Mouse (Mus musculus): ENCODE measurements around the gene Vat1l.

The Vat1l gene

DNA sequence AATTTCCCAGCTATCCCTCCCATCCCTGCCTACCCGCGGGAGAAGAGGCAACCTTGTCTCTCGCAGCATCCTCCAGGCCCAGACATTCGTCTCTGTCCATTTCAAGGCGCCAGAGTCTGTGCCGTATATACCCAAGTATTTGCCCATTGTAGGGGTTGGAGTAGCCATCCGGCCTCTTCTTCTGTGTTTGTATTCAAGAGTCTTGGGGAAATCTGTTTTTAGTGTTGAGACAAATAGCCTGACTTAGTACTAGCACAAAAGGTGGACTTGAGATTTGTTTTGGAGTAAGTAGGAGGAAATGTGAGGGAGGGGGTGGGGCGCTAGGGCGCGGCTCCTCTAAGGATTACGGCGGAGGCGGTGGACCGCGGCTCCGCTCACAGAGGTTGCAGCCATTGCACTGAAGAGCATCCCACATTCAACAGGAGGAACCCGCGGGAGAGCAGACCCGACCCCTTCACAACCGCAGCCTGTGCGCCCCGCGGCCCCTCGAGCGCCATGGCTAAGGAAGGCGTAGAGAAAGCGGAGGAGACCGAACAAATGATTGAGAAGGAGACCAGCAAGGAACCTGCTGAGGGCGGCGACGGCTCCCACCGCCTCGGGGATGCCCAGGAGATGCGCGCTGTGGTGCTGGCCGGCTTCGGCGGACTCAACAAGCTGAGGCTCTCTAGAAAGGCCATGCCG lies at the start of gene Vat1l:
Gene Vat1l (plus strand): TSS at position 392 of the 681 bp plus-strand sequence.
- DNase-seq, result peak; percentile 14

DNA sequence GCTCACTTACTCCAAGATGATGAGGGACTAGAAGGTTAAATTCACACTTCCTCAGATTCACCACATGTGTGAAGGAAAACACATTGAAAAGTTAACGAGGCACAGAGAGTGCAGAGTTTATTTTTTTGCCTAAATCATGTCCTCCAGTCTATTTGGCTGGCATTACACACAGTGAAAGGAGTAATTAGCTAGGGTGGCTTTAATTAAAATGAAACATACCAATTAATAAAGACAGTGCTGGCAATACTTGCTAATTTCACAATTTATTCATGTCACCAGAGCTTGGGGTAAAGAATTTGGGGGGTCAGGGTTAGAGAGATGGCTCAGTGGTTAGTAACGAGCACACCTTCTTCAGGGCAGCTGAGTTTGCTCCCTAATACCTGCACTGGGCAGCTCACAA lies 46.8 kb upstream of the Vat1l start:
- no peak for DNase-seq

DNA sequence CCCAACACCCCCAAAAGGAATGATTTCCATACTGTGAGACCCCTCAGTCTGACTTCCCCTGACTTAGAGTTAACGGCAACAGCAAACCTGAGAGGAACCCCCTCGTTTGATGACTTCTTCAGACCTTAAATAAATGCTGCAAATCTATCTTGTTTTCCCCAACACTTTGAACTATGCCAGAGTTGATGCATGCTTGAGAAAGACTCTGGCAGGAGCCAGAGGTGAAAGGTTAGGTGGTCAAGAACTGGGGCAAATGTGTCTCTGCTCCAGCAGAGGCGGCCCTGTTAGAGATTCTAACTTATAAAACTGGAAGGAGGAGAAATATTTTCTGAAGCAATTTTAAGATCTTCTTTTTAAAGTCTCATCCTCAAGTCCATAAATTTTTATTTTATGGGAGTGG lies 45.7 kb upstream of the Vat1l start:
- no peak for DNase-seq

DNA sequence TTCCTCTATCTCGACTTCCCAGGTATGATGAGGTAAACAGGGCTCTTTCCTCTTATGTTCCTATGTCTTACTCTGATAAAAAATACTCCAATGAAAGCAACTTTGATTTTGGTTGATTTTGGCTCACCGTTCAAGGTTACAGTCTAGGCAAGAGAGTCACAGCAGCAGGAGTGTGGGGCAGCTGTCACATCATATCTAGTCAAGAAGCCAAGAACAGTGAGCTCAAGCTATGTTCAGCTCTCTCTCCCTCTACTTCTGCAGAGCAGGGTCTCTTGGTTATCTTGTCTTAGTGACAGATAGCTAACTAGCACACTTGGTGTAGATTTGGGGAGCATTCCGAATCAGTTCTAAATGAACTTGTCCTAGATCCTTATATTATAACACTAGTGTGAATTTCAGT lies 41.5 kb upstream of the Vat1l start:
- no peak for DNase-seq

DNA sequence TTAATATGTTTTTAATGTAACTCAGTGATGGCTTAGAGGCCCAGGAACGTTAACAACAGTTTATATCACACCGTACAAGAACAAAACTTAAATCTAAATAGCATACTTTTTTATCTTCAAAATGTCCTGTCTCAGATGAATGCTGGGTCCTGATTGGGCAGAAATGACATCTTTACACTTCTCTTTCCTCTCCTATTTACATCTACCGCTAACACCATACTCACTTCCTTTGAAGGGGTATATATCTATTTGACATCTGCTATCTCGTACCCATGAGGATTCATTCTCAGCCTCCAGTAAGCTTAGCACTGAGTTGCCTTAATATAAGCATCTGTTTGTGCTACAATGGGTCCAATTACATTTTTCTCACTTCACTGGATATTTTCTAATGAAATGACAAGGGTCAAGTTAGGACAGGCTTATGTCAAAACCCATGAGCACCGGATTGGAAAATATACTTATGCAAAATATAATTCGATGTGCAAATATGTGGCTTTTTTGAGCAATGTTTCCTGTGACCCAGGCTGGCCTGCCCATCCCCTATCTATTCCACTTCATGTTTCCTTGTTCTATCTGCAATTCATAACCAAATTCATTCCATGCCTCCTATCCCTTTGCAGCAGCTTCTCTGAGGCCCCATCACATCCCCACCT lies 40.8 kb upstream of the Vat1l start:
- no peak for DNase-seq

DNA sequence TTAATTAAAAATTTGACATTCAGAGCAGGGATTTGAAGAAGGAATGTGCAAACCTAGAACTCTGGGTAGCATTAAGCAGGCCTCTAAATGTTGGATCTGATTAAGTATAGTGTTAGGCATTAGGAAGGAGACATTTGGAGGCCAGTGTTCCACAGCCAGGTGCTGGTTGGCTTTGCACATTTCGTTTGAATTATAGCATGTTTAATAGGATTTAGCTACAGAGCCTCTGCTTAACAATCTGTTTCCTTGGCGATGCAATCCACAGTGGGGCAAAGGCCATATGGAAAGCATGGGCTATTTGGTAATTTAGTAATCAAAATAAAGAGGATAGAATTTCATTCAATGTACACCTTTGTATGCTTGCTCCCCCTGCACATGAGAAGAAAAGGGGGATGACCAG lies 39.7 kb upstream of the Vat1l start:
- DNase-seq, result no peak

DNA sequence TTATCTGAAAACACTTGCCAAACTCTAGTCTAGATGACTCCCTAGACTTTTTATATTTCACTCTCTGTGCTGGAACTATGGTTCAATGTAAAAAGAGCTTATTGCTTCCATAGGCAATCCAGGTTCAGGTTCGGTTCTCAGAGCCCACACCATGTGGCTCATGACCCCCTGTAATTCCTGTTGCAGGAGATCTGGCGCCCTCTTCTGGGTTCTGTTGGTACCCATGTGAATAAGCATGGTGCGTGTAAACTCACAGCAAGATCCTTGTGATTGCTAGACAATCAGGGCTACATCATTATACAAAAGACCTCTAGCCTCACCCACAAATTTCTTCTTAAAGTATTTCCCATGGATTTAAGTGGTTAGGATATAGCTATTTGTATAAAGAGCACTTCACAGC lies 28.7 kb upstream of the Vat1l start:
- no peak for DNase-seq

DNA sequence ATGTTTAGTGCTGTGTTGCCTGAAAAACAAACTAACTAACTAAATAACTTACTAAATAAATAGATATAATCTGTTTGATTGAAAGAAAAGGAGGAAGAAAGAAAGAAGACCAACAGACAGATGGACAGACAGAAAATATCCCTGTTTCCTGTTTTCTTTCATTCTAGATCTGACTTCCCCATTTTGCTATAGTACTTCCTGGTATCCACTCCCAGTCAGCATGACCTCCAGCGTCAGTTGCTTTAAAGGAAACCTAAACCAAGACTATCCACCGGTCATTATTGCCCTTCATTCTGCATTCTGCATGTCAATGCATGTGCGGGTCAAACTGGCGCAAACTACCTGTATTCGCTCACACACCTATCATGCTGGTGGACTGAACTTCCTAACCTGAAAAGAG lies 12.1 kb upstream of the Vat1l start:
- DNase-seq, result no peak

DNA sequence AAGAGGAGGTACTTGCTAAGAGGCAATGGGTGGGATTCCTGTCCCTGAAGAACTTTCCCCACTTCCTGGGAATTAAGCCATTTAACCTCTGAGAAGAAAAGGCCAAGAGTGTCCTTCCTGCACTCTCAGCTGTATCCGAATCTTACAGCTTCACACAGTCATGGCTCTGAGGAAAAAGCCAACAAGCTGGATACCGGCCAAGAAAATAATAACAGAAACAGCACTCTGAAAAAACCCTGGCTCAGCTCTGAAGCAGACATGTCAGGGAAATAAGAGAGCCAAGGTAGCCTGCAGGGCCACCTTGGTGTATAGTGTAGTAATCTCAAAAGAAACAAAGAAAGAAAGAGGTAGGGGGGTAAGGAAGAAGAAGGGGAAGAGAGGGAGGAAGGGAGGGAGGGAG lies 6.4 kb upstream of the Vat1l start:
- no peak for DNase-seq

DNA sequence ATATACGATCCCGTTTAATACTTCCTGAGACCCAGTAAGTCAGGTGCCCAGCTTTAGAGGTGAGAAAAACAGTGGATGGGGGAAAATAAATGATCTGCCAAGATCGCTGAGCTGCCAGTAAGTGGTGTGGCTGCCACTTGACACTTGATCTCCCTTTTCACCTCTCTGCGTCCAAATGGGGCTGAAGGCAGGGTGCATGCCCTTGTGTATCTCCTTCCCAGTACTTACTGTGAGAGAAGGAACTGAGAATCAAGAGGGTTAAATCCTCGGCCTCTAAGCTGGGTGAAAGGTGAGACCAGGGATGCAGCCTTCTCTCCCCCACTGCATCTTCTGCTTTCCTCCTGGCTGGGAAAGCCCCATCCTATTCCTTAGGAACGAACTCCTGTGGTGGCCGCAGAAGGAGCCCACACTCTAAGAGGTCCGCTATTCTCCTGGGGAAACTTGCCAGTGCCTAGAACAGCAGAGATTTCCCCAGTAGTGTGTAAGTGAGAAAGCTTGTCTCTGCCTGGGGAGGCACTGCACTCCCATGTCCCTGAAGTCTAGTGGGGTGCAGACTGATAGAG lies 1.1 kb downstream of the Vat1l start:
- DNase-seq, result no peak

DNA sequence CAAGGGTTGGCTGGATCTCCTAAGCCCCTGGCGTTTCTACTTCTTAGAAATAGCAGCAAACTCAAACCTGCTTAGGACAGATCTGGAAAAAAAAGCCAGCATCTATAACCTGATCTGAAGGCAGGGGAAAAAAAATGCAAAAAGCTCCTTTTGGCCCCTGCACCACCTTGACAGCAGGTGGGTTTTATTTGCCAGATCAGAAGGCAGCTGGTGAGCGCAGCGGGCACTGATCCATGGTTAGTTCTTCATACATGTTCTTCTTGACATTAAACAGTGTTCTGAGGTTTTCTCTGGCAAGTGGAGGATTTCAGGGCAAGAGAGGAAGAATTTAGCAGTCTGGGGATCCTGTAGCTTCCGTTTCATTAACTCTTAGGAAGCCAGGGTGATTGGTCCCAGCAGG lies 1.6 kb downstream of the Vat1l start:
- no peak for DNase-seq

DNA sequence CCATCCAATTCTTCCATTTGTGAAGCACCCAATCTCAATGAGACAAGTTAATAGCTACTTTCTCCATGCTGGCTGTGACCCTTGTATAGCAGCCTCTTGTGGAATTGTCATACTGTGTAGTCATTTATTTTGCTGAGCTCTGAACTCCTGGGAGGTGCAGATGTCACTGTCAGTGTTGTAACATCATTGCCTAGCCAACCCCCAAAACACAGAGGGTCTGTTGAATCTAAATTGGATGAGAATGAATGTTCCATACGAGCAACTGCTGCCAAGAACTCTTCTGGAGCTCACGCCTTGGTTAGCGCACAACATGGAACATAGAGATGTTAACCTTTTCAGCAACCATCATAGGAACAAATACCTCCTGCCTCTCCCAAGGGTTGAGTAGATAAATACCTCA lies 15.4 kb downstream of the Vat1l start:
- no peak for DNase-seq

DNA sequence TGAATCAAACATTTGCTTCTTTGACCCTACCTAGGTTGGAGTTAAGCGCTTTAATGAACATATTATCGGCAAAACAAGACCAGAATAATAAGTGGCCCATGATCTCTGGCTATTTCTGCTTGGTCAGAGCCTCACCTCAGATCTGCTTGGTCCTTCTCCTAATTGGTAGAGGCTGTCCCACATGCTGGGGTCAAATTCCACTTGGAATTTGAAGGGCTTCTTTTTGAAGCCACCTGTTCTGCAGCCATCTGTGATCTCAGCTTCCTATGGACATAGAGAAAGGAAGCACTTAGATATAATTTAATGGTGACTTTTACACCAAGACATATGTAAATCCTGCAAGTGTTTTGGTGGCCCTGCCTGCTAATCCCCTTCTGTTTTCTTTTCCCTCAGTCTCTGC lies 16.6 kb downstream of the Vat1l start:
- no peak for DNase-seq

DNA sequence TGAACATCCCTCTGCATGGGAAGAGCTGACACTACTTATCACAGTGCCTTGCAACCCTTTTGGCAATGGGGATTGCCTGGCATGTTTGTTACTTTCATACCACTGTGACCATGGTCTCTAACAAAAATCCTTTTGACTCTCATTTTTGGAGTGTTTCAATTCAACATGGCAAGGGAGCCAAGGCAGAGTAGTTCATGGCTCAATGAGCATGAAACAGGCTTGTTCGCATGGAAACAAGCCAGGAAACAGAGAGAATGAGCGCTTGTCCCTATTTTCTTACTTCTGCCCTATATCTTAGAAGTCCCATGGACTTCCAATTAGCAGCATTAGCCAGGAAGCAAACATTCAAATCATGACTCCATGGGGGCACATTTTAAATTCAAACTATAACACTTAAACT lies 18.6 kb downstream of the Vat1l start:
- no peak for DNase-seq

DNA sequence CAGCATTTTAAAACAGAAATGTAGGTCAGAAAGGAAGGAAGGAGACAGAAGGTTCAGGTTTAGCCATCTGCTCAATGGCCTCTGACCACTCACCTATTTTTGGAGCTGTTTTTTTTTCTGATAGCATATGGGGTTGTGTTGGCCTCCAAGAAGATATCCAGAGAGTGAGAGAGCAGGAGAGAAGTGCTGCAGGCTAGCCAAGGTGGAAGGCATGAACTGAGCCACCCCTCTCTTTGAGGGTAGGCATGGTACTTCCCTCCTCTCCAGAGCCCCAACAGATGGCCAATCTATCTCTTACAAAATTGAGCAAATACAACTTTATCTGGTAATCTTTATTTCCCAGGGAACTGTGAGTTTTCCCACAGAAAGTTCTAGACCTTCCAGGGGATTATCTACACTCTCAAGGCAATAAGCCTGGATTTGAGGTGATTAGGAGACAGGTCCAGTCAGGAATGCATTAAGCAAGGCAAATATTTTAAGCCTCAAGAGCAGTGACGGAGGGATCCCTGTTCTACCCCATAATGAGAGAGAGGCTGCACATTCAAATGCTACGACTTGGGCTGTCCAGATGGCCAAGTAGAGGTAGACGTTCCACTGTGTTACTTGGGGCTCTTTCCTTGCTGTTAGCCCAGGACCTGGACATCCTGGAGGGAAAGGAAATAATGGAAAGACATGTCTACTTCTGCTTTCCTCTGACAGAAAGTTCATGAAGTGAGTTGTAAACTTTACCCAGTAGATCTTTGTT lies 46.1 kb downstream of the Vat1l start:
- DNase-seq, result no peak

DNA sequence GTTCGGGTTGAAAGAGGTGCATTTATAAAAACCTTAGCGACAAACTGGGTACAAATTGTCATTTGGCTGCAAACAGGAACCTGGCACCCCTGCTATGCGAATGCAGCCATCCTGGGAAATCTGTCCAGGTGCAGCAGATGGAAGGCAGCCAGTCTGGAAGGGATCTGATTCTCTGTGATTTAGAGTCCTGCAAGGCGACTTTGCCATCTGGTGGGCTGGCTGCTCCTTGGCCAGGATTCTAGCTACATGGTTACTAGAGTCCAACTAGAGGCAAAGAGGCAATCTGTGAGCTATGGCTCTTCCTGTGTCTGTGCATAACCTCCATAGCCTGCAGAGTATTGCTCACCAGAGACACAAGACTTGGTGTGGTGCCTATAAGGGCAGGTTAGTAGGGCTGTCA lies 53.3 kb downstream of the Vat1l start:
- DNase-seq, result no peak

DNA sequence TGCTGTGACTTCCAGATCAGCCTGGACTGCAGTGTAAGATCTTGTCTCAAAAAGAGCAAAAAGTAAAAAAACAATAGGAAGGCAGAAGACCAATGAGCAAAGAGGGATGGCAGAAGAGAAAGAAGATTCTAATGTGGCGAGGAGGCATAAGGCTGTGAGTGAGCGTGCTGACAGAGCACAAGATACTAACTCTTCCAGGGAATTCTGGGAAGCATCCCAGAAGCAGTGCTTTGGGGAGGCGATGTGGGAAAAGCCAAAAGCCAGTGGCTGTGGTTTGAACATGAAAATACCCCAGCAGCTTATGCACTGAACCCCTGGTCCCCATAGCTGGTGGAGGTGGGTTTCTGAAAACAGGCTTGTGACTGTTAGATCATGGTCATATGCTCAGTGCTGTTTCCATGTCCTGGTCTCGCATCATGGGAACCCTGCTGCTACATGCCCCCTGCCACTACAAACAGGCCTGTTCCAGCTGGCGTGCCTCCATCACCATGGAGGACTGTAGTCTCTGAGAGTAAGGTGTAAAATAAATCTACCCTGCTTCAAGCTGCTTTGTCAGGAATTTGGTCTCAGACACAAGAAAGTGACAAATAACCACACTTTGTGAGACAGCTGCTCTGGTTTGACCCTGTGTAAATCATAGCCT lies 54.4 kb downstream of the Vat1l start:
- DNase-seq, result no peak

DNA sequence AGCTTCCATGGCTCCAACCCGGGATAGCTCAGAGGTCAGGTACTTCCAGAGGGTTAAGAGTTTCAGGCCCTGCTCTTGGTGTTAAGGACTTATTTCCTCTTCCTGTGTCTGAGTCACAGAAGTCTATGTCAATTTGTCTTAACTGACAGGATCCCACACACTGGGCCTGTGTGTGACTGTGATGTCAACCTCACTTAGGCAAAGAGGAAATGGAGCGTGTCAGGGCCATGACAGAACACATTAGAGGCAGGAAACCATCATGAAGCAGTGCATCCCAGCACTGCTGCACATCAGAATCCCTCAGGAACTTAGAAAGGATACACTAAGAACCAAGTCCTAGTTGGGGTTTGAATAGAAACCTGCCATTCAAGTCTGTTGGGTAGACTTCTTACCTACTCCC lies 56.9 kb downstream of the Vat1l start:
- DNase-seq, result no peak

DNA sequence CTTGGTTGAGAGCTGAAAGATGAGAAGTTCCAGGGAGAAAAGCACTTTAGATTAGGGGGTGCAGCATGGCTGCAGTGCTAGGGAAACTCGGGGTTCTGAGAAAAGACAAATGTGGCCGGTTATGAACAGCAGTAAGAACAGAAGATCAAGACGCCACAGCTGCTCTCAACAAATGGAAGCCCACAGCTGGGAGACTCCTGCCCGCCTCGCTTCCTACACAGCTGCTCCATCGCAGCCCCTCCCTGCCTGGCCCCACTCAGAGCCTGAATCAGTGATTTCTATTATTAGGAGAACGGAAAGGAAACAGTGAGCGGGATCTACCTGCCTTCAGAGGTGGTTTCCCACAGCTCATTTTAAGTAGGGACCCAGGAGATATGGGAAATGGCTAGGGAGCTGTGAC lies 69.1 kb downstream of the Vat1l start:
- DNase-seq, result no peak

DNA sequence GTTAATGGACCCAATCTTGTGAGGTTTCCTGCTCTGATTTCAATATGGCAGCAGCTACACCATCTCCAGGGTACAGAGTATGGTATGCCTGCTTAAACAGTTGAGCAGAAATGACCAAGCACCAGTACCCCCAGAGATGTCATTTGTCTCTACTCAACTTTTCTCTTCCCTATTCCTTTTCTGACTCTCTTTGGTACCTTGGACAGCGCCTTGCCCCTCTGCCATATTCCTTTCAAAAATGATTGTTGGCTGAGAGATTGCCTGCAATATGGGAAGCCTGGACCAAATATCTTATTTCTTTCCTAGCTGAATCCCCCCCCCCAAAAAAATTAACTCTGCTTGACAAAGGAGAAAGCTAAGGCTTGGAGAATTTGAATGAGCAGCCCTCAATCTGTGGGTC lies 75.7 kb downstream of the Vat1l start:
- DNase-seq, result no peak

DNA sequence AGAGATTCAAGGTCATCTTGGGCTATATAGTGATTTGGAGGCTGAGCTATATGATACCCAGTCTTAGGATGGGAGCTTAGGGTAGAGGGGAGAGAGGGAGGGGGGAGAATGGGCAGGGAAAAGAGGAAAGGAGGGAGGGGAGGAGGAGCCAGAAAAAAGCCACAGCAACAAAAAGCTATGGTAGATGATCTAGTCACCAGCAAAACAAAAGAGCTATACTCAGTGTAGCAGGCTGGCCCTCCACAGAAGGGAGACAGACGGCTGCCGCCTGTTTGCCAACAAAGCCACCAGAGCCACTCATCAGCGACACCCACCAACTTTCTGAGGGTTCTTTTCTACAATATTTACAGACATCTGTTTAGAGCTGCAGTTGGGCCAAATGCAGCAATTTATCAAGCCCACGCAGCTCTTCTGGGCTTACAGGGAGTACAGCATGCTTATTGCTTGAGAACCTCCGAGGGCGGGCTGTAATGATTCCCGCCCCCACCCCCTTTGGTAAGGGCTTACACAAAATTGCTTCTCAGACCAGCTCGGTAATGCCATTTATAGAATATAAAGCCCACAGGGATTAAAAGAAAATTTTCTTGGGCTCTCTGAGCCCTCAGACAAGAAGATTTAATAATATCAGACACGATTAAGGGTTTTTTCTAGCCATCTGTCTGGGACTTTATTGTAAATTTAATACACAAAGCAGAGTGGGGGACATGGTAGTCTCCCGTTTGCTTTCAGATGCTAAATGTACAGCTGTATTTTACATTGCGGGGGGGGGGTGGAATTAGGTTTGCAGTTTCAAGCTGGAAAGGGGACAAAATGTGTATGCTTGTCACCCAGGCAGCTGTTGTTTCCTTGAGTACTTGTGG lies 89.7 kb downstream of the Vat1l start:
- DNase-seq, result peak; percentile 91

DNA sequence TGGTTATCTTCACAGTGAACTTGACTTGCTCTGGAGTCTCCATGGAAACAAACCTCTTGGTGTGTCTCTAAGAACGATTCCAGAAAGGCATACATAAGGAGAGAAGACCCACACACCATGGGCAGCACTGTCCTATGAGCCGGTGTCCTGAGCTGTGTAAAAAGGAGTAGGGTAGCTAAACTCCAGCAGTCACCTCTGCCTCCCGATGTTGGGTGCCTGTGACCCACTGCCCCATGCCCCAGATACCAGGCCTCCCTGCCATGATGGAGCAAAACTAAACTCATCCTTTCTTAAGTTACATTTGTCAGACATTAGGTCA lies 90.3 kb downstream of the Vat1l start:
- no peak for DNase-seq

DNA sequence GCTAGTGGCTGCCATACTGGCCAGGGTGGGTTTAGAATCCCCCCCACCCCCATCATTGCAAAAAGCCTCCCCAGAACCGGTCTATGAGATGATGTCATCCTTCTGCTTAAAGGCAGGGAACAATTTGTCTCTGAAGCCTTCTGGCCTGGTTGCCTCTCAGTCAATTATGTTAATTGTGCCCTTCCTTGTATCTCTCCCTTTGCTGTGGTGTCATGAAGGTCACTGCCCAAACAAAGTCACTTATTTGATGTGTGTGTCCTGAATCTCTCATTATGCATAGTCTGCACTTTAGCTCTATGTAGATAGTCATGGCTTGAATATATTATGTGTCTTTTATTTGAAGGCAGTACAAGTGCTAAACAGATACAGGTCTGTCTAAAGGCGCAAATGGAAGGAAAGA lies 92.8 kb downstream of the Vat1l start:
- DNase-seq, result no peak

All from layer of hippocampus, adult 9-11 months (tissue).